Mouse (Mus musculus): ENCODE results near the gene Gabpb2. TPM values are rescaled to one million over a fixed set of nuclear protein-coding genes. Genes with fewer than 3 reads are reported as not detected.
"Not testable (repeated sequence)": the region's sequence is repeated elsewhere in the genome, so short reads cannot be mapped to it uniquely, and the experiment has no call there.

The Gabpb2 gene
- total RNA-seq, 2 experiments from 2014 or later, result 16.1 to 16.2 TPM

GRCm38 (mm10) chr3:95159987-95160963 is 57.4 kb downstream of the Gabpb2 start, which contains the start of gene Sema6c:
Sema6c (plus strand) TSS chr3:95160457.
- DNase-seq, result peak; percentile 91

GRCm38 (mm10) chr3:95159511-95159986 is 58.2 kb downstream of the Gabpb2 start:
- DNase-seq, result no peak

- peak; percentile 44 for DNase-seq
These were observed 63.8 kb downstream of the Gabpb2 start for GRCm38 (mm10) chr3:95153874-95154273.

GRCm38 (mm10) chr3:95147924-95148323 is 69.8 kb downstream of the Gabpb2 start:
- DNase-seq, result no peak

- peak; percentile 93 for DNase-seq
These were observed 75.1 kb downstream of the Gabpb2 start for GRCm38 (mm10) chr3:95142617-95143011.

GRCm38 (mm10) chr3:95141952-95142616 is 75.6 kb downstream of the Gabpb2 start, which contains the start of gene Tnfaip8l2:
Tnfaip8l2 (minus strand) TSS chr3:95142360.
- DNase-seq, result no peak

GRCm38 (mm10) chr3:95141474-95141873 is 76.2 kb downstream of the Gabpb2 start:
- no peak for DNase-seq

GRCm38 (mm10) chr3:95140795-95141194 is 76.9 kb downstream of the Gabpb2 start:
- no peak for DNase-seq

- no peak for DNase-seq
These were observed 77.5 kb downstream of the Gabpb2 start for GRCm38 (mm10) chr3:95140289-95140595.

- DNase-seq, result no peak
These were observed 78.0 kb downstream of the Gabpb2 start for GRCm38 (mm10) chr3:95139586-95140288.

GRCm38 (mm10) chr3:95136336-95136735 is 81.4 kb downstream of the Gabpb2 start:
- no peak for DNase-seq

- no peak for DNase-seq
These were observed 82.2 kb downstream of the Gabpb2 start for GRCm38 (mm10) chr3:95135433-95136052.

- peak; percentile 57 for DNase-seq
These were observed 82.7 kb downstream of the Gabpb2 start for GRCm38 (mm10) chr3:95135023-95135422.

GRCm38 (mm10) chr3:95134133-95134532 is 83.6 kb downstream of the Gabpb2 start:
- not testable (repeated sequence) for DNase-seq

- DNase-seq, result peak; percentile 87
These were observed 84.0 kb downstream of the Gabpb2 start, which contains the start of the genes Scnm1 and Lysmd1 for GRCm38 (mm10) chr3:95133680-95134101. Scnm1 (minus strand) TSS chr3:95134011. Lysmd1 (plus strand) TSS chr3:95134088.

GRCm38 (mm10) chr3:95133176-95133575 is 84.5 kb downstream of the Gabpb2 start:
- no peak for DNase-seq

GRCm38 (mm10) chr3:95132389-95132788 is 85.3 kb downstream of the Gabpb2 start:
- DNase-seq, result not testable (repeated sequence)

Measured in heart, postnatal 4 days (tissue).